Mouse (Mus musculus) urinary bladder, adult 2 months (tissue): Measurements from ENCODE around the gene Smok2a. TPM values are rescaled to one million over a fixed set of nuclear protein-coding genes. Genes with fewer than 3 reads are reported as not detected.
"Not testable (repeated sequence)": the region's sequence is repeated elsewhere in the genome, so short reads cannot be mapped to it uniquely, and the experiment has no call there.

Experiments
- DNase-seq: peaks from one replicate; pipeline ENCODE4 v3.0.0; 2022; ENCODE audit warnings: low spot score
- polyA plus RNA-seq: library from polyadenylated mRNA; depleted of rRNA; stranded (reverse); fragments of >200 nt; gene quantifications from 2 replicates; pipeline ENCODE4 v1.2.3, GENCODE M21; 2012; rRNA removed

The Smok2a gene
- polyA plus RNA-seq = not detected in 2 replicates

DNA sequence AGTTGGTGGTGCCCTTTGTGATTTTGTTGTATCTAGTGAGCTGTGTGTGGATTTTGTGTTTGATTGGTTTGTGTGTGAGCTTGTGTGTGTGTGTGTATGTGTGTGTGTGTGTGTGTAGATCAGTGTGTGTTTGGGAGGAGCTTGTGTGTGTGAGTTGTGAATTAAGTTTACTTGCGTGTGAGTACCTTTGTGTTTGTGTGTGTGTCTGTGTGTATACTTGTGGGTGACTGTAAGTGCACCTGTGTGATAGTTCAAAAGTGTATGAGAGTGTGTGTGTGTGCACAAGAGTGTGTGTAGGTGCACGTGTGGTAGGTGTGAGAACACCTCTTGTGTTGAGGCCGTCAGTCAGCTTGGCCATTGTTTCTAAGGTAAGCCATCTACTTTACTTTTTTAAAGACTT is at the start of gene Smok2a:
Gene Smok2a, plus strand, starts transcription at position 301 of the 400 bp plus-strand sequence.
- DNase-seq = no peak

DNA sequence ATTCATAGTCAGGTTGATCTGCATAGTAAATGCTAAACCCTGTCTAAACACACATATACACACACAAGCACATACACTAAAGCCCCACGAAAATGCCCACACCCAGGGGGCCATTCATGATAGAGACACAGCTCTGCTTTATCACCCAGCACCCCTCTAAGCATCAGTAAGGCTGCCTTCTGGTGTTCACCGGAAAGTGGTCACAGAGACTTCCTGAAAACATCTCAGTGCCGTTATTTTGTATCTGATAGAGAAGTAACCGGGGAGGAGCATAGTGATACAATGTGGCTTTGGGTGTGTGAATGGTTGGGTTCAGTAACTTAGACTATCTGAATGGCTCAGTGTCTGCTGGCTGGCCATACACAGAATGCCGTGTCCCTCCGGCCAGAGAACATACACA is 47.4 kb upstream of the Smok2a start:
- not testable (repeated sequence) for DNase-seq

DNA sequence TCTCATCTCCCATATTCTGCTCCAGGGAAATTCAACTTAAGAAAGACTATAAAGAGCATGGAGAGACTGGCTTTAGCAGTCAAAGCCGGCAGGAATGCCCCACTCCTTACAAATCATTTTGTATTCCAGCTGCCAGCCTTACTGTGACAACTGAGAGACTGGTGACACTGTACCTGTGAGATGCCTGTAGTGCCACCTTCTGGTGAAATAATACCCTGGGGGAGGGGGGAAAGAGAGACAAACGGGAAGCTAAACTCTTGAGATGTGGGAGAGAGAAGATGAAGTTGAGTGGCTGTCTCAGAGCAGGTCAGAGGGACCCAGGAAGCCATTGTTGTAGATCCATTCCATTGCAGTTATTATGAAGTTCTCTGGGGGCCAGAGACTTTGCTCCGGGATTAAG is 47.0 kb upstream of the Smok2a start:
- DNase-seq = not testable (repeated sequence)

DNA sequence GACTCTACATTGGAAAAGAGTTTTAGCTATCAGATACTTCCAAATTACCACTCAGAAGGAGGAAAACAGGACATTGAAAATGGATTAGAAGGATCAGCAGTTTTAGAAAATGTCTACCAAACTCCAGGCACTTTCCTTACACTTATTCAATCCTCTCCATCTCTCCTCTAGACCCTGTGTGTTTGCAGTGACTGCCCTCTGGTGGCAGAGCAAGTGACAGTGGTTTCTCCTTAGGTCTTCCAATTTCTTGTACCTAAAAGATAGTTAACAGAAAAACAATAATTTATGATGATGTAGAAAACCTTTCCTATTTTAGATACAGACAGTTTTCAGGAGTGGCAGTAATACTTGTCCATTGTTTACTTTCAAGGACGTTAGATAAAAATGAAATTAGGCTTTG is 45.4 kb upstream of the Smok2a start:
- DNase-seq = not testable (repeated sequence)

DNA sequence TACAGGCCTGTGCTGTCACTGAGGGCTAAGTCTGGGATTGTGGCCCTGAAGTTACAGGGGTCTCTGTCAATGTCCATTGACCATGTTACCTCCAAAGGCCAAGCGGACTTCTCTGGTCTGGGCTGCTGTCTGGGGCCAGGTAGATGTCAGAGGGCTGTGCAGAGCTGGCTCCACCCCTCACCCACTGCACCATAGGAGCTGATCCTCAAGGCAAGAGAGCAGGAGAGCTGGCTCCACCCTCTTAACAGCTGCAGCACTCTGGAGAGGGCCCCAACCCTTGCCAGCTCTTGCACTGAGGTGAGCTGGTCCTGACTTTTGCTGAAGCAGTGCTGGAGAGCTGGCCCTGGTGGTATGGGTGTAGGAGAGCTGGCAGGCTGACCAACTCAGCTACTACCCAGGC is 43.2 kb upstream of the Smok2a start:
- not testable (repeated sequence) for DNase-seq

DNA sequence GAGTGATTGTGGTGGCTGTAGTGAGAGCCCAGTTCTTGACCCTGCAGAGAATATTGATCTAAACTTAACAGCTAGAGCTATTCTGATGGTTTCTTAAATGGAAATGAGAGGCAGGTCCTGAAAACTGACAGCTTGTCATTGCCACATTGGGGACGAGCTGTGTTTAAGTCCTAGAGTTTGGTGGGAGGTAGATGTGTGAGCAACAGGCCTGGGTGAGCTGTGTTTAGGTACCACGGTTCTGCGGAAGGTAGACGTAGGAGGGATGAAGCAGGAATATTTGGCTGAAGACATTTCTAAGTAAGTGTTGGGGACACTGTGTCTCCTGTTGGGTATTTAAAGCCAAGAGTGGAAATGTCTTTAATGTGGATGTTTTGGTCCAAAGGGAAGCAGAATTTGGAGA is 42.0 kb upstream of the Smok2a start:
- not testable (repeated sequence) for DNase-seq

DNA sequence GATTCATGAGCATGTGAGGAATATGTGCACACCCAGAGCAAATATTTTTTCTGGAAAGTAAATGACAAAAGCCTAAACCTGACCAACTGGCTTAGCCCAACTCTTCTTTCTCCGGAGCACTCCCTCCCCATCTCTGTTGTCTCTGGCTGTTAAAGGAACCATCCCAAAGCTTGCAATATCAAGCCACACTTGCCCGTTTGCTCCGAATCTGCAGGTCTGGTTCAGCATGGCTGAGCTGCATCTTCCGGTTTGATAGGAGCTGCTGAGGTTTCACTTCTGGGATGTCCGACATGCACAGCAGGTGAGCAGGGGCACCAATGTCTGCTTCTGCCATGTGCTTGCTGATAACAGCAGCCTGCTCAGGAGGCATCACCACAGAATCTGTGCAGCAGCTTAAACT is 40.5 kb upstream of the Smok2a start:
- not testable (repeated sequence) for DNase-seq

DNA sequence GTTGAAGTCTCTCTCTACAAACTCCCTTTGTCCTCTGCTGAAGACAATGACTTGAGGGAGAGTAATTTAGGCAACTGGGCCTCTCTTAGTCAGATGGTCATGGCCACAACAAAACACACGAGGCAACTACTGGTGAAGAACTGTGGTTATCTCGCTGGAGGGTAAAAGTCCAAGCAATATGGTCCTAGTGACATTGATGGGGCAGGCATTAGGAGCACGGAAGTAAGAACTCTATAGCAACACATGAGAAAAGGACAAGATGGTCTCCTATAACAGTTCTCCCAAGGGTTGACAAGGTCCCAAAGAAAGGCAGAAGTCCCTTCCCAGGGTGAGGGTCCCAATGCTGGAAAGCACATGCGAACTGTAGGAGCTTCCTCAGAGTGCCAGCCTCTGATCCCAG is 38.3 kb upstream of the Smok2a start:
- not testable (repeated sequence) for DNase-seq

DNA sequence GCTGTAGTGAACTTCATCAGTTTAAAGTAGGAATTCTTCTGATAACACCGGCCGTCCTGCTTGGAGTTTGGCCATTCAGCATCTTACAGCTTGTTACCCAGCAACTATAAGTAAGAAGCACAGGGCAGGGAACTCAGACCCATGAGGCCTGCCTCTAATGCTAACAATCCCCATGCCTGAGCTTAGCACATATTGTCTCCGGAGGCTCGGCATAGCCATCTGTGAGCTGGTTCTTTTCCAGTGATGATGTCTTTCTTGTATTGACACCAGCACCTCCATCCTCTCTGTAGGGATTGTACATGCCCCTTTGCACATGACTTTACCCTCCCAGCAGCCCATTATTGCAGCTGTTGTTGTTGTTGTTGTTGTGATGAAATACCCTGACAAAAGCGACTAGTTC is 36.5 kb upstream of the Smok2a start:
- DNase-seq = not testable (repeated sequence)

DNA sequence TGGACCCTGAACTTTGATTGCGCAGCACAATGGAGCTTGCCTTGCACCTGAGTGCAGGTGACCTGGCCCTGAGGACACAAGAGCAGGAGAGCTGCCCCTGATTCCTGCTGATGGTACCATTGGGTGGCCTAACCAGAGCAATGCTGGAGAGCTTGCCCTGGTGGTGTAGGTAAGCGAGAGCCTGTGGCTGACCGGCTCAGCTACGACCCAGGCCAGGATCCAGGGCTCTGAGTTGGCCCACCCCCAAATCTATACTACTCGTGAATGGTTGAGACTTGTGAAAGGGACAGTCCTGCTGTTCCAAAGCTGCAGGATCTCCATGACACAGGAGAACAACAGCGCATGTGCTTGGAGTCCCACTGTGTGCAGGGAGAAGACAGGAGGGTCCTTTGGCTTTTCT is 34.4 kb upstream of the Smok2a start:
- not testable (repeated sequence) for DNase-seq

DNA sequence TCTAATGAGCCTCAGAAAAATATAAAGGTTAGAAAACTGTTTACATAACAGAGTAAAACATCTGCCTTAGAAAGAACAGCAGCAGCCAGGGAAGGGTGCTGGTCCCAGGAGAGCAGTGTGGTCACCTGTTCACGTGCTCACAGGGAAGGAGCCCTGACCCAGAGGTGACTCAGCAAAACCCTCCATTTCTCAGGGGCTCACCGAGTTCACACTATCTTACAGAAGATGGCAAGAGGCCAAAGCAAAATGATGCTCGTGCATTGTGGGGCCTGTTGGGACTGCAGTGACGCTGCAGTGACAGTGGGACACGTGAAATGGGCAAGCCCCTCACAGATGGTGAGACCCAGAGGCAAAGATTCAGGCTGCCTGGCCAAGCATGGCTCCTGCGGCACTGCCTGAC is 33.4 kb upstream of the Smok2a start:
- not testable (repeated sequence) for DNase-seq

DNA sequence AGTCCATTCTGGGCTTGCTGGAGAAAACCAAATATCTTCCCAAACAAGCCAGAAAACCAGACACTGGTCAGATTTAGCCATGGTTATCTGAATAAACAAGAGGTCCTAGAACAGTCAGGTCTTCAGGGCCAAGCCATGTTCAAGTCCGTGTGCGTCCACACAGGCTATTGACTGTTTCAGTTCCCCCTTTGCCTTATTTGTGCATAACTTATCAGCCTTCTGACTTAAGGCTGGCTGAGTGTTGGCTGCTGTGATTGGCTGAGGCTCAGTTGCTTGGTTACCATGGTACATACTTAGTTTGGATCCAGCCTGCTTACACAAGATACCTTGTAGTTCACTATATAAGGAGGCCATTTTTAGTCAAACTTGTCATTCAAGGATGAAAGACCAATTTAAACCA is 32.1 kb upstream of the Smok2a start:
- not testable (repeated sequence) for DNase-seq

DNA sequence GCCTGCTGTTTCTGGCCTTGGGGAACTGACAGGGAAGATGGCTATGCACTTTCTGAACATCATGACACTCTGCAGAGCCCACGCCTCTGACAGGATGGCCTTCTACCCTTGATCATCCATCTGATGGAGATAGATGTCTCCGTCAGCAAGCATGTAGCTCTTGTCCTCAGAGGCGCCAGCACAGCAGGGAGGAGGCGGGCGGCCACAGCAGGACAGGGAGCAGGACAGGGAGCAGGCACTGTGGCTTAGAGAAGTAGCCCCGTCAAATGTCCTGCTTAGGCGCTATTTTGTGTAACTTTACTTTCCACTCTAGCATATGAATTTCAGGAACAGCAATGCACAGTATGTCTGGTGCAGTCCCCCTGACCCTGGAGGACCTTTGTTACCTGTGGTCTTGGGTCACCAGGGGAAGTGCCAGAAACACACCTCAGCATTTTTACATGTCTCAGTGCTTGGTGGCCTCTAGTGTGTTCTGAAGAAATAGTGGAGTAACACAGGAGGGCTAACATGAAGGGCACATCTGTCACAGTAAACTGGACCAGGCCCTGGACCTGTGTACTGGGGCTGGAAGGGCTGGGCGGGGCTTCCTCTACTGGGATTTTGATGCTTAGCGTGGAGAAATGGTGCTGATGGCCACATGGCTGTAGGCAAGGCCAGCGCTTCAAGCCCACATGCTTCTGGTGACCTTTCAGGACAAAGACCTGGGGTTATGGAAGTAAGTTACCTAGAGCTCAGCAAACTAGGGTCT is 30.0 kb upstream of the Smok2a start:
- not testable (repeated sequence) for DNase-seq

DNA sequence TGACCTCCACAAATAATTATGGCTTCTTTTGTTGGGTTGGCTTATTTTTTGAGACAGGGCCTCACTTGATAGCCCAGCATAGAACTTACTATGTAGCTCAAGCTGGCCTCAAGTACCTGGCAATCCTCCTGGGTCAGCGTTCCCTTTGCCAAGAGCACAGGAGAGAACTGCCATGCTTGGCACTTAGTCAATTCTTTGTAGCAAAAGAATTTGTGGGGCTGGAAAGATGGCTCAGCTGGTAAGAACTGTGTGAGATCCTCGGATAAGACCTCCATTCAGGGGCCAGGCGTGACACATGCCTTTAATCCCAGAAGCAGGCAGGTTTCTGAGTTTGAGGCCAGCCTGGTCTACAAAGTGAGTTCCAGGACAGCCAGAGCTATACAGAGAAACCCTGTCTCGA is 24.5 kb upstream of the Smok2a start:
- DNase-seq = not testable (repeated sequence)

DNA sequence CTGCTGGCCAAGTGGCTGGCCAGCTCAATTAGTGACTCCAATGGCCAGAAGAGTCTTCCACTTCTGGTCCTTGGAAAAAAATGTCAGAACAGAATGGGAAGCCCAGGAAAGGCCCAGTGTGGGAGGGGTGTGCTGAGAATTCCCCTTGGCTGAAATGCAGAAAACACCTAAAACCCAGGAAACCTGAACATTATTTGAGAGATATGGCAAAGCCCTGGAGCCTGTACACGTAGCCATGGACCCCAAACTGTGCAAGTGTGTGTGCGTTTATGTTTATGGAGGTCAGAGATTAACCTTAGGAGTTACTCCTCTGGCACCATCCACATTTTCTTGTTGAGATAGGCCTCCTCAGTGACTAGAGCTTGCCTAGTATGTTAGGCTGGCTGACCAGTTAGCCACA is 22.2 kb upstream of the Smok2a start:
- DNase-seq = not testable (repeated sequence)

DNA sequence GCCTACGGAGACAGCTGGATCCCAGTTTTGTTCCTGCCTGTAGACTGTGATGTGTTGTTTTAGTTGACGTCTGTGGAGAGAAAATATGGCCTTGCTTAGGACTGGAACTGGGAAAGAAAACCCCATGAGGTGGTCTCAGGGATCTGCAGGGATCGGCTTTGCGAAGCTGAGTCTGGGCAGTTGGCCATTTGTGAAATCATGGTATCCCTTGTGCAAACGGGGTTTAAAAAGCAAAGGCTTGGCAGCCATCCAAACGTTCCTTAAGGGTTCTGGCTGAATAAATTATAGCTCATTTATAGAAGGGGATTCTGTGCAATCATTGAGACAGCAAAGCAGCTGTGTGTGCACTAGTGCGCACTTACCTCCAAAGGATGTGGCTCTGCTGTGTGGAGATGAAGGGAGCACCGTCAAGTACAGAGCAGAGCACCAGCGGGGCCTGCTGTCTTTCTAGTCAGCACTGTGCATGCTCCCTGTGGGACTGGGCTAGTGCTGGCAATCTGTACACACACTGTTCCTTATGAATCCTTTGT is 21.0 kb upstream of the Smok2a start:
- DNase-seq = not testable (repeated sequence)

DNA sequence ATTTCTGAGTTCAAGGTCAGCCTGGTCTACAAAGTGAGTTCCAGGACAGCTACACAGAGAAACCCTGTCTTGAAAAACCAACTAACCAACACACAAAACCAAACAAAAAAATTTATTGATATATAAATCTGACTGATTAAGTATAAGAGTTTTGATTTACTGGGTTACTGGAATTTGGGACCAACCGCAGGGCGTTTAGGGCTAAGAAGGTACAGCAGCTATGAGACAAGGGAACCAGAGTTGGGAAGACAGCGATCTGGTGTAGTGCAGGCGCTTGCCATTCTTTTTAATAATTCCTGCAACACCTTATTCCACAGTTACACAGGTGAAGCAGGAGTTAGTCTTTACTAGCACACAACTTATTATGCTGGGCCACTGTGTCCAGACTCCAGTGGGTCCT is 19.4 kb upstream of the Smok2a start:
- not testable (repeated sequence) for DNase-seq

DNA sequence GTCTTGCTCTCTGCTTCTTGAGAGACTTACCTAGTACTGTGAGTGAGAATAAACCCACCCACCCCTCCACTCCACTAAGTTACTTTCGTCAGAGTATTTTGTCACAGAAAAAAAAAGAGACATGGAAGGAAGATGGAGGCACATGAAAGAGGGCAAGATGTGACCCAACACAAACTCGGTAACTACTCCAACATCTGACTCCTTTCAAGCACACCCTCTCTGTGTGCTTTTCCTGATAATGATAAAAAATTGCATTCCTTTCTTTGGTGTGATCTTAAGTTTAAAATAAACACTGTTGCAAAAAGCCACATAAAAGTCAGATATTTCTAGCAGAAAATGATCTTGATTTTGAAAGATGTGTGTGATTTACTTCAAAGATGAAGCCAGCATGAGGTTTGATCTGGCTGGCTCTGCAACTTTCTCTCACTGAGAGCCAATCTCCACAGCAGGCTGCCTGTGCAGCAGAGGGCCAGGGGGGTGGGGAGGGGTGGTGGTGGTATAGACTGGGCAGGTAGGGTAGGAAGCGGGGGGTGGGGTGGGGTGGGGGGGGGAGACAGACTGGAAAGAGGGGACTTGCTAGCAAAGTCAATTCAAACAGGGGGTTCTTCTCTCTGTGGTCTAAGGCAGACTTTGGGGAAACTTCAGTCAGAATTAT is 18.4 kb upstream of the Smok2a start:
- not testable (repeated sequence) for DNase-seq

DNA sequence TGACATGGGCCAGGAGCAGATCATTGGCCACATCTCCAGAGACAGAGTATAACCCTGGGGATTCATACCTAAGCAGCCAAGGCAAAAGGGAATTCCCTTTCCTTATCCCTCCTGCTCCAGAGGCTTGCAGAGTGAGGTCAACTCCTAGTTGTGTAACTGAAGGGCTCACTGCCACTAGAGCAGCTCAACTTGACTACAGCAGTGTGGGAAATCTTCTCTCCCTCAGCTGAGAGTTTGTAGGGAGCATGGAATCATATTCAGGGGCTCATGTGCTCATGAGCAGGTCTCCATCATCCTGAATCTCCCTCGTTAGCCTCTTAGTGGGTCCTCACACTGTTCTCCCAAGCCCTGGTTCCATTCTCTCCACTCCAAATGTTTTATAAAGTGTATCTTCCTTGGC is 15.7 kb upstream of the Smok2a start:
- not testable (repeated sequence) for DNase-seq

DNA sequence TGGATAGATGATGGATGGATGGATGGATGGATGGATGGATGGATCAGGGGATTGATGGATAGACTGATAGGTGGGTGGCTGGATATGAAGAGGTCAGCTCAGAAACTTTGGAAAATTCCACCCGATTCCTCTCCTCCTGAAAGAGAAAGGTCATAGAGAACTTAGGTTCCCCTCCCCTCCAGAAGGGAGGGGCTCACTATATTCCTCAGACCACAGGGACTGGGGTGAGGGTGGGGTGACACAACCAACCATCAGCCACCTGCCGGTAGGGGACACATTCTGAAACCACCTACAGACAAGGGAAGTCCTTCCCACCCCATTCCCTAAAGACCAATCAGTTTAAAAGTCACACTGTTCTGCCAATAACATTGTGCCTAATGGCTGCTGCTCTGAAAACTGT is 14.5 kb upstream of the Smok2a start:
- DNase-seq = no peak

DNA sequence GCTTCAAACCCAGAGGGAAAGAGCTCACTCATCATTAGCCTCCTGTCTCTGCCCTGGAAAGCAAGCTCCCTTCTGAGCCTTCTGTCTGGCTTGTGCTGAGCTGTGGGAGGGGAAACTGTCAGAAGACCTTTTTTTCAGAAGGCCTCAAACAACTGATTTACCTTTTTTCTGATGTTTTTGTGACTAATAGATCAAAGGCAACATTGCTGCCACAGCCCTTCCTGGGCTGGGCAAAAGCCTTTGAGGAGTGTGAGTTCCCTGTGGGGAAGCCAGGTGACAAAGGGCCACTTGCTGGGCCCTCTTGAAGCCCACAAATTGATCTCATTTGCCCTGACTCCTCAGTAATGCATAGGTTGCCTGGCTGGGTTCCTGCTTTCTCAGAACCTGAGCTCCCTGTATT is 12.5 kb upstream of the Smok2a start:
- not testable (repeated sequence) for DNase-seq

DNA sequence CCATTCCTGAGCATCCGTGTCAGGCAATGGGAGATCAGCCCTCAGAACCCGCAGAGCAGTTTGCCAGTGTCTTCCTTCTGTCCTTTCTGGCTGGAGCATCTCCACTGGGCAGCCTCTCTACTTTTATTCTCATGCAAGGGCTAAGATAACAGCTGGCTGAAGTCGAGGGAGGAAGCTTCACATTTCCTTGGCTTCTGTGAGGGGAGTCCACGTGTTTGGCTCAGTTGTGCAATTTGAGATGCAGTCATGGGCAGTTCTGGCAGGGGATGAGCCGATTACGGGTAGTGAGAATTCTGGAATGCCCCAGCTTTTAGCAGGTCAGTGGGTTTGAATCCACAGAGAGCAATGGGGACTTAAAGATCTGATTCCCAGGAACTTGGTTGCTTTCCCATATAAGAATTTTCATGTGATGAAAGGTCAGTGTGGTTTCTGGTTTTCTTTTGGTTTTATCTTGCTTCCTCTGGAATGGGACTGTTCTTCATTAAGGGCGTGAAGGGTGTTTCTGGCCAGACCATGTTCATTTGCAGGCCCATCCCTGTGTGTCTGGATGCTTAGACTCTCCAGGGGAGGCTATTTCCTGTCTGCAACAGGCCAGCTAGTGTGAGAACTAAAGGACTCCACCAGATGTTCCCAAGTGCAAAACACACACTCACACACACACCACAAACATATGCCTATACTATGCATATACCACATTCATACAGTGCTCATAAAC is 8.7 kb upstream of the Smok2a start:
- DNase-seq = no peak
